Mouse (Mus musculus): Measurements from ENCODE around the gene Usp48. TPM values are rescaled to one million over a fixed set of nuclear protein-coding genes. Genes with fewer than 3 reads are reported as not detected.

Usp48 gene
- total and polyA plus RNA-seq, 3 experiments: 27.1 to 99.6 TPM; not detected in 1

DNA sequence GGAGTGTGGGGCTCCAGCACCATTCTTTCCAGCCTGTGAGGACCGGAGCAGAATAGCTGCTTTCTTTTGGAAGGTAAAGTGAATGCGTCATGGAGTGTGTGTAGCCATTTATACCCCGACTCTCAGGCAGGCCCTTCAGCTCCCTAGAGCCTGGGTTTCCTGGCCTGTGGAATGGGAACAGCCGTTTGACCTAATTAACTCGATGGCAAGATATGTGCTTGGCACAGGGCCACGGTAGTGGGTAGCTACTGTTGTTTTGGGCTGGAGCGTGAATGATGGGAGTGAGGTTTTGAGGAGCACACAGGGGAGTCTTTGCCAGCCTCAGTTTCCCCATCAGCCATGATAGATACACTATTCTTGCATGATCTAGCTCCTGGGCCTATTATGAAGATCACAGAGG is 82.0 kb downstream of the Usp48 start:
- Histone ChIP-seq H3K36me3 (ENCODE audit: control insufficient read depth in 1 of 2, insufficient read depth in 2 of 2, low read length in 2 of 2) (no peaks in the 10 kb centered on the region), H3K9ac (ENCODE audit: control insufficient read depth, low read depth, low read length, poor library complexity, severe bottlenecking) (no peak overlapping the region), H3K27me3 (ENCODE audit: control insufficient read depth in 1 of 2, insufficient read depth in 2 of 2, low read length in 2 of 2) (peaks cover 0 to 5% of the 10 kb centered on the region in 2 experiments; a peak in 3 of 4 replicates), H3K4me3 (ENCODE audit: control insufficient read depth in 1 of 2, insufficient read depth in 1 of 2, low read depth in 2 of 2, low read length in 2 of 2) (no peak overlapping the region), H3K79me2 (ENCODE audit: control insufficient read depth, insufficient read depth, low read length, poor library complexity) (no peaks in the 10 kb centered on the region), H3K9me3 (replicated peaks; ENCODE audit: insufficient read depth, low read length) (no peaks in the 10 kb centered on the region), H3K27ac (ENCODE audit: control insufficient read depth, low read depth, low read length) (no peak overlapping the region), H3K4me1 (ENCODE audit: control insufficient read depth in 1 of 2, insufficient read depth in 2 of 2, low read length in 2 of 2) (no peaks in the 10 kb centered on the region)
- TF ChIP-seq ZC3H11A (IDR thresholded peaks at IDR 0.05; ENCODE audit: low read depth, low read length) (no peak), MYC (IDR thresholded peaks at IDR 0.05; ENCODE audit: low read depth, low read length) (no peak), RAD21 (IDR thresholded peaks at IDR 0.05; ENCODE audit: low read depth, low read length) (no peak), ETS1 (IDR thresholded peaks at IDR 0.05; ENCODE audit: low read depth, low read length) (no peak), MEF2A (IDR thresholded peaks at IDR 0.05; ENCODE audit: extremely low read depth, insufficient replicate concordance, low read depth, low read length, poor library complexity, severe bottlenecking) (no peak), GATA1 (IDR thresholded peaks at IDR 0.05; ENCODE audit: low read depth, low read length) (no peak), NELFE (IDR thresholded peaks at IDR 0.05; ENCODE audit: low read depth, low read length) (no peak), MAX (IDR thresholded peaks at IDR 0.05; ENCODE audit: low read length) (no peak), SIN3A (IDR thresholded peaks at IDR 0.05; ENCODE audit: low read length) (no peak), MAFK (IDR thresholded peaks at IDR 0.05; ENCODE audit: borderline replicate concordance, low read depth, low read length) (no peak), RCOR1 (IDR thresholded peaks at IDR 0.05; ENCODE audit: low read depth, low read length) (no peak), ZMIZ1 (IDR thresholded peaks at IDR 0.05; ENCODE audit: low read depth, low read length) (no peak), CHD1 (IDR thresholded peaks at IDR 0.05; ENCODE audit: low read depth, low read length) (no peak), KAT2A (conservative IDR thresholded peaks at IDR 0.05; ENCODE audit: low read depth, low read length) (no peak), MXI1 (IDR thresholded peaks at IDR 0.05; ENCODE audit: low read depth, low read length) (no peak), POLR2AphosphoS5 (IDR thresholded peaks at IDR 0.05; ENCODE audit: borderline replicate concordance, low read depth, low read length) (no peak), JUND (IDR thresholded peaks at IDR 0.05; ENCODE audit: low read depth, low read length) (no peak), TAL1 (IDR thresholded peaks at IDR 0.05; ENCODE audit: low read length) (no peak)
- DNase-seq (ENCODE audit: low read depth, low spot score): no peak

DNA sequence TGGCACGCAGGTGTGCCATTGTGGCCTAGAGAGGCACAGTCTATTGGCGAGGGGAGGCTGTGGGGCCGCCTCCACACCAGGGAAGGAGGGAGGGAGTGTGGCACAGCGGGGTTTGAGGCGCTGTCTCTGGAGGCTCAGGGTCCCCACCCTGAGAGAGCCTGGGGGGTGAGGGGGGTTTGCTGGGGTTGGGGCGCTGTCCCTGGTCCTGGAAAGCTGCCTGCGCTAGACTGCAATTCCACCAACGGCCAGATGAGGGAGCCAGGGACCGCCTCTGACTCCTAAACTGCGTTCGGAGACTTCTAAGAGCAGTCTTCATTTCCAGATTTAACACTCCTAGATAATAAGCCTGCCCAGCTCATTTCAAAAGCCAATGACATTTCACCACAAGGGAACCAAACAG is 82.5 kb downstream of the Usp48 start:
- Histone ChIP-seq H3K4me3 (ENCODE audit: control insufficient read depth in 1 of 2, insufficient read depth in 1 of 2, low read depth in 2 of 2, low read length in 2 of 2) (no peak overlapping the region), H3K27me3 (ENCODE audit: control insufficient read depth in 1 of 2, insufficient read depth in 2 of 2, low read length in 2 of 2) (peaks cover 0 to 5% of the 10 kb centered on the region in 2 experiments; a peak in 3 of 4 replicates), H3K9ac (ENCODE audit: control insufficient read depth, low read depth, low read length, poor library complexity, severe bottlenecking) (no peak overlapping the region), H3K27ac (ENCODE audit: control insufficient read depth, low read depth, low read length) (no peak overlapping the region), H3K4me1 (ENCODE audit: control insufficient read depth in 1 of 2, insufficient read depth in 2 of 2, low read length in 2 of 2) (no peaks in the 10 kb centered on the region), H3K9me3 (replicated peaks; ENCODE audit: insufficient read depth, low read length) (no peaks in the 10 kb centered on the region), H3K36me3 (ENCODE audit: control insufficient read depth in 1 of 2, insufficient read depth in 2 of 2, low read length in 2 of 2) (no peaks in the 10 kb centered on the region), H3K79me2 (ENCODE audit: control insufficient read depth, insufficient read depth, low read length, poor library complexity) (no peaks in the 10 kb centered on the region)
- DNase-seq (ENCODE audit: low read depth, low spot score): peak; percentile 66
- peak; percentile 77 for TF ChIP-seq SMC3 (IDR thresholded peaks at IDR 0.05; ENCODE audit: low read depth, low read length)
- no peak for TF ChIP-seq CHD1 (IDR thresholded peaks at IDR 0.05; ENCODE audit: low read depth, low read length)
- TF ChIP-seq NRF1 (IDR thresholded peaks at IDR 0.05; ENCODE audit: insufficient read depth, low read depth, low read length, poor library complexity, severe bottlenecking): no peak
- TF ChIP-seq ZC3H11A (IDR thresholded peaks at IDR 0.05; ENCODE audit: low read depth, low read length): peak; percentile 87
- no peak for TF ChIP-seq TBP (IDR thresholded peaks at IDR 0.05; ENCODE audit: low read depth, low read length)
- peak; percentile 39; the same call in 1 of the 2 replicates for TF ChIP-seq BHLHE40 (IDR thresholded peaks at IDR 0.05; ENCODE audit: borderline replicate concordance, low read depth, low read length)
- TF ChIP-seq MAFK (IDR thresholded peaks at IDR 0.05; ENCODE audit: borderline replicate concordance, low read depth, low read length): no peak
- TF ChIP-seq CTCF (IDR thresholded peaks at IDR 0.05 in 2 of 3, conservative IDR thresholded peaks at IDR 0.05 in 1 of 3; ENCODE audit: control insufficient read depth in 1 of 3, insufficient read depth in 1 of 3, low read depth in 2 of 3, low read length in 3 of 3, poor library complexity in 1 of 3, severe bottlenecking in 1 of 3): peak; percentile 81 to 90 (median 86)
- 0 out of 2 replicates have a peak, but pooled peaks have one; percentile 18 for TF ChIP-seq HCFC1 (IDR thresholded peaks at IDR 0.05; ENCODE audit: low read depth, low read length)
- TF ChIP-seq SIN3A (IDR thresholded peaks at IDR 0.05; ENCODE audit: low read length): peak; percentile 87
- peak; percentile 43 for TF ChIP-seq MXI1 (IDR thresholded peaks at IDR 0.05; ENCODE audit: low read depth, low read length)
- no peak for TF ChIP-seq ZMIZ1 (IDR thresholded peaks at IDR 0.05; ENCODE audit: low read depth, low read length)
- TF ChIP-seq RAD21 (IDR thresholded peaks at IDR 0.05; ENCODE audit: low read depth, low read length): peak; percentile 85

All from MEL (cell line).